Mouse (Mus musculus) regulatory T cell (primary cell): ENCODE data around the gene Pax3.

ENCODE experiments used
- in situ Hi-C: fragments of 300-600 bp; cut with MboI, MseI; formaldehyde crosslinking; loops from one replicate; pipeline ENCODE4 v1.15.1; 2025; ENCODE audit warnings: high pct_unique_total_duplicates

Pax3 gene

DNA sequence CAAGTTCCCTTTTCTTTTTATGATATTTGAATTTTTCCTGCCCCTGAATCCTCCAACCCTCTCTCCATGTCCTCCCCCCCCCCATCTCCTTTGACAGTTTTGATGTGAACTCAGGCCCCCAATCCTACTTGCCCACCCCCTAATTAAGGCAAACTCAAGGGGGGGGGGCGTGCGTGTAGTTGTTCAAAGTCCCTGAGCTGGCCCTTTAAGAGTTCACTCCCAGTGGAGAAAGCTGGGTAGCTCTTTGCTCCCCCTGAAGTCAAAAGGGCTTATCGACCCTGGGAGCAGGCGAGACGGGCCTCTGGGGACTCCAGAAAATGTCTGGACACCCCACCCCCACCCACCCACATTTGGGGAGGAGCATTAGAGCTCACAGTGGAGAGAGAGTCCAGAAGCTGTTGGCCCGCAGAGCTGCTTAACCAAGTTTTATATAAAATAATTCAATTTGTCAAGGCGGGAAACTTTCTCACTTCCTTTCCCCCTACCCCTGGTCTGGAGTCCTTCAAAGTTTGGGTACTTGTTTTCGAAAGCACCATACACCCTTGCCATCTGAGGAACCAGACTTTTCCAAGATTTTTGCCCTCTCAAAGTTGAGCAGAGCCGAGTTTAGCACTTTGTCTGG is 1.5 kb upstream of the Pax3 start:
- in situ Hi-C loops: no loop called here

DNA sequence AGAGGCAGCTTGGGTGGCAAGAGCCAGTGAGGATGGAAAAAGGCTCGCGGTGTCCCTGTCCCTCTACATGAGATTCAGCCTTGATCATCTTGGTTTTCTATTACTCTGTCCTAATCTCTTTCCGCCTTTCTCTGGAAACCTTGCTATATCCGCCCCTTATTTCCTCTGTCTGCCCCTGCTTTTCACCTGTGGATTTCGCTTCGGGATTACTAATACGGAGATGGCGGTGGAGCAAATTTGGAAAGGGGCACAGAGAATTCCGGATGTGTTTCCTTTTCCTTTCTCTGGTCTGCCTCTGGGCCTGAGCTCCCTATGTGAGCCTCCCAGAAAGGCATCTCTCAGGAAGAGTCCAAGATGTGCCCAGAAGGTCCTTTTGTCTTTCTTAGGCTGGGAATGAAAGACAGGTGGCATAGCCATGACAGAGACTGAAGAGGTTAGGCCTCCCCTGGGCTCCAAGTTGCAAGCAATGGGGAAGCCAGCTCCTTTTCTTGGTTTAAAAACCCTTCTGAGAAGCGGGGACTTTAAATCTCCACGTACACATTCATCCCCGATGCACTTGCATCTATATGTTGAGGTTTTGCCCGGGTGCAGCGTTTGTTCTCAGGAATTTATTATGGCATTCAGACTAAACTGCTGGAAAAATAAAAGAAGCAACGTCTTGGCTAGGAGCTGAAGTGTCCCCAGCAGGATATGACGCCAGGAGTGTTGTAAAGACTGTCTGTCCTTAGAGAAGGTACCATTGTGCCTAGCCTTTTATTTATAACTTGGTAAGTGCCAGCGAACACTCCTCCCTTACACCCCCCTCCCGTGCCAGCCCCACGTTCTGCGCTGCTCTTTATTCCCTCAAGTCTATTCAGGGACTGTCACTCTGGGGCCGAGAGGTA is 659 bp upstream of the Pax3 start:
- in situ Hi-C loops: no loop called here

DNA sequence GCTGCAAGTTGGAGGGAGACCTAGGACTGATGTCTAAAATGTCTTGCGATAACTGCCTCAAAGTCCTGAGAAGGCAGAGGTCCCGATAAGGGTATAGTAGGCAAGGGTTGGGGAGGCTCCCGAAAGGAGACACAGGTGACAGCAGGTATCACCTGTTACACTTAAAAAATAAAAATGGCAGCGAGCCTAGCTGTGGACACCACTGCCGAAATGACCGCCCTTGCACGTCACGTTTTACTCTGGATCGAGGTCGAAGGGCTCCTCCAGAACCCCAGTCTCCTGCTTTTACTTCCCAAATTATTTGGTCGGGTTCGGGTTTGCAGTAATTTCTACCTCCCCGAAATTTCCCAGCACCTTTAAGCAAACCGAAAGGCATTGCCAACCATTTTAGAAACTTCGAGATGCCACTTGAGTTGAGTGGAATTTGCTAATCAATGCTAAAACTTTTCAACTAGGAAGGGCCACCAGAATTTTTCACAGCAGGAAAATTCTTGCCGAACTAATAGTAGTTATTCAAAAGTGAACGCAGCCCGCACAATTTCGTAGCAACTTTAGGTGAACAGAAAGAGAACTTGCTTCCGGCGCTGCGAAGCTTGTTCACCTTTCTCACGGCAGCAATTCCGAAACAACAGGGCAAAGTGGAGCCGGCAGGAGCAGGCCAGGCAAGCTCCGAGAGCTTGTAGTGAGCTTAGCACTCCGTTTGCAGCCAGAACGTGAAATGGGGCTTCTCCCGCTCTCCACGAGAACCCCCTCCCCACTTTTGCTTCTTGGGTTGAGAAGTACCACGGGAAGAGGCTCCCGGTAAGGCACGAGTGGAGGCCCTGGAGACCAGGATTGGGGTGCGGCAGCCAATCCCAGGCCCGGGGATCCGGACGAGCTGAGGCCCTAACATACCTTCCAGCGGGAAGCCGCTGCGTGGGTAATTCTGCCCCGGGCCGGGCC is 892 bp downstream of the Pax3 start:
- in situ Hi-C loops: no loop called here

DNA sequence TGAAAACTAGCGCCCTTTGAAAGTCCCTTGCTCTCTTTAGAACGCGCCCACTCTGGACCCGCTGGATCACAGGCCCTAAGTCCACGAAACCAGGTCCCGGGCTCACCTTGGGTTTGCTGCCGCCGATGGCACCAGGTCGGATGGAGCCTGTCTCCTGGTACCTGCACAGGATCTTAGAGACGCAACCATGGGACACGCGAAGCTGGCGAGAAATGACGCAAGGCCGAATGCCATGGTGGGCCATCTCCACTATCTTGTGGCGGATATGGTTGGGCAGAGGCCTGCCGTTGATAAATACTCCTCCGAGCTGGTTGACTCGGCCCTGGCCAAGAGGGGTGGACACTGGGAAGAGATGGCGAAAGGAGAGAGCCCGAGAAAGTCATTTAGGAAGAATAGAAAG is 1.8 kb downstream of the Pax3 start:
- in situ Hi-C loops: no loop called here

DNA sequence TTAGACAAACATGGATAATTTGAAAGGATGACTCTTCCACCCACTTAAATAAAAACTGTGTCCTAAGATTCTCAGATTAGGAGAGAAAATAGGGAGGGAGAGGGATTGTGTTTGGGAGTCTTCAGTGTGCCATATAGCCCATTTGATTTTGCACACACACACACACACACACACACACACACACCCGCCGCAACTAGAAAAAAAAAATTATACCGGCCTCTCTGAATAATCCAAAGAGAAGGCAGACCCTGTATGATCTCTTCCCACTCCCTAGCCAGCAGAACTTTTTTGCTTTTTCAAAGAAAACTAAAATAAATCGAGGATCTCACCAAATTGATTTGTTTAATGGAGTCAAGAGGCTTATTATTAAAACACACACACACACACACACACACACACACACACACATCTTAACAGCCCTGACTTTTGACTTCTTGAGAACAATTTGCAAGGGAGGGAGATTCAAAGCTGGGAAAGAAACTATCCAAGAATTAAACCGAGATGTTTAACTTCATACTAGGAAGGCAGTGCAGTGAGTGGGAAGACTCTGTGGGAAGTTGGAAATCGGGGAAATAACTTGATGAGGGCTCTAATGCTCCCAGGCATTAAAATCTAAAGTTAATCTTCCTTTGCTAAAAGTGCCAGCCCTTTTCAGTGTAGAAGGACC is 2.4 kb downstream of the Pax3 start:
- in situ Hi-C loops: no loop called here

DNA sequence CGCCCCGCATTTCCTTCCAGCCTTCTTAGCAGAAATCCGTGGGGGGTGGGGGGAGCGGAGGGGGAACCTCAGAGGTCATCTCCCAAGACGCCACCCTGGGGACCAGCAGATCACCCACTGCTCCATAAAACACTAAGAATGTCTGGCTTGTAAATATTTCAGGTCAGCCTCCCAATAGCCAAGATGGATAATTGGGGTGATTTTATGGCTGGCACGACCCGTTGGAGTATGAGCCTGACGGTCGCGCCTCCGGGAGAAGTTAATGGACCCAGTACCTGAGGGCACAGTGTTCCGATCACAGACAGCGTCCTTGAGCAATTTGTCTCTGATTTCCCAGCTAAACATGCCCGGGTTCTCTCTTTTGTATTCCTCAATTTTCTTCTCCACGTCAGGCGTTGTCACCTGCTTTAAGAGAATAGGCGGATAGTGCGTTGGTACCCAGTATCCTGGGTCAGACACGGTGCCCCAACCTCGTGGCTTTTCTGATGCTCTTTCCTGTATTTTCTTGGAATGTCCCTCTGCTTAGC is 3.4 kb downstream of the Pax3 start:
- in situ Hi-C loops: no loop called here

DNA sequence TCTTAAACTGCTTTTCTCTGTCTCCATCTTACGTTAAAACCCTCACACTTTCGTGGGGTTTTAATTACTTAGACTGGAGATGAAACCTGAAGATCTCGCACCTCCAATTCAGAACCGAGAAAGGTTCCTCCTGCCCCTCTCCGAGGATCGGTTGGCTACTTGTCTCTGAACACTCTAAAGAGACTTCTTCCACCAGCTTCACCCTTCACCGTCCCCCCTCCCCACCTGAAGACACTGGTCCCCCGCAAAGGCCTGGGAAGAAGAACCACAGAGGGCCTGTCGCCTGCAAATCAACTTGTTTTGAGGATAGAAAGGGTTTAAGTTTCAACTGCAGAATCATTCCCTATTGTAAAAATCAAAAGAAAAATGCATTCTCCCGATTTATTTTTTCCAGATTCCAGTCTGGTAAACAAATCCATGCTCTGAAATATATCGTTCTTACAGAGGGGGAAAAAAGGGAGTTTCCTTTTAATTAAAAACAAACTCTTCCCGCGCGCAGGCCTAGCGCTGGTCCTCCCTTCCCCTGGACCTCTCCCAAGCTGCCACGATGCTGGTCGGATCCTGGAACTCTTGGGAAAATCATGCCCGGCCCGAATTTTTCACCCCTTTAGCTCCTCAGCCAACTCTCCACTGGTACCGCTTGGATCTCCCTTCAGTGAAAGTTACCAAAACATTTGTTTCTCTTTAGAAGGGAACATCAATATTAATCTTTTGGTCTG is 4.0 kb downstream of the Pax3 start:
- in situ Hi-C loops: no loop called here

DNA sequence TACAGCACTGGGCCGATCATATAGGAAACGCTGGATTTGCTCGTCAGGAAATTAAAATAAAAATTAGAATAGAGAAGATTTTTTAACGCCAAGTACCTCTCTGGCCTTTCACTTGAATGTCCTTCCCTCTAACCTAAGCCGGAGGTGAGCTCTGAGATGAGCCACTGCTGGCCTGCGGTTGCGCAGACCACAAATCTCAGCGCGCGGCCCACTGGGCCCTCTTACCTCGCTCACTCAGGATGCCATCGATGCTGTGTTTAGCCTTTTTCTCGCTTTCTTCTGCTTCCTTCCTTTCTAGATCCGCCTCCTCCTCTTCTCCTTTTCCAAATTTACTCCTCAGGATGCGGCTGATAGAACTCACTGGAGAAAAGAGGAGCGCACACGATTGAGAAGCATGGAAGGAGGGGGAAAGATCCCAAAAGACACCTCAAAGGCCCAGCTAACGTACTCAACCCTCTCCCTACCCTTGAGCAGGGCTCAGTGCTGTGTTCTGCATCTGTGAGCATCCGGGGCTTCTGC is 4.7 kb downstream of the Pax3 start:
- in situ Hi-C loops: no loop called here

DNA sequence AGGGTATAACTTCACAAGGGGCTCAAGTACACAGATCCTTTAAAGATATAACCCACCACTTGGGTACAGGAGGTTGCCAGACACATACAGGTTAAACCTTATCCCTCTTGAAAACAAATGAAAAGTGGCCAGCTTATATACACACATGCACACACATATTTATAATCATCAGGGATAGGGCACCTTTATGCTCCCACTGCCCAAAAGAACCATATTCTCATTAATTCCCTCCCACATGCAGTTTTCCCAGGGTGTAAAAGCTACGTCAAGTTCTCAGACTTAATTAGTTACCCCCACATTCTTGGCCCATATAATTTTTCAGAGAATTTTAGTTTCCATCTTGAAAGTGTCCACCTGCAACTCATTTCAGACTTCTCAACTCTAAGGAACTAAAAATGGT is 5.2 kb downstream of the Pax3 start:
- in situ Hi-C loops: no loop called here

DNA sequence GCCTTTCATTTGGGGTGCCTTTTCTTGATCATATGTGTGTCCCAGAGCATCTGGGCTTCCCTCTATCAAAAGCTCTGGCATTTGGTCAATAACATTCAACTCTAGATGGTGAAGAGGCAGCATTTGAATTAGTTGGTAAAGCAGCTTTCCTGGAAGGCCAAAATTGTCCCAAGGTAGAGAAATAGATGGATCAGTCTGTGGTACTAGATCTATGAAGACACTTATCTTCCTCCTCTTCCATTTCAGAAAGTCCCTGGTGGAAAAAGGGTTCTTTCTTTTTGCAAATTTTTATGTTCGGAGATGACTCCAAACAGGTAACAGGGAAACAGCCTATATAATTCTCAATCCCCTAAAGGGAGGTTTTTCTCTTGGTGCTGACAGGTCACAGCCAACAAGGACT is 5.6 kb downstream of the Pax3 start:
- in situ Hi-C loops: no loop called here

DNA sequence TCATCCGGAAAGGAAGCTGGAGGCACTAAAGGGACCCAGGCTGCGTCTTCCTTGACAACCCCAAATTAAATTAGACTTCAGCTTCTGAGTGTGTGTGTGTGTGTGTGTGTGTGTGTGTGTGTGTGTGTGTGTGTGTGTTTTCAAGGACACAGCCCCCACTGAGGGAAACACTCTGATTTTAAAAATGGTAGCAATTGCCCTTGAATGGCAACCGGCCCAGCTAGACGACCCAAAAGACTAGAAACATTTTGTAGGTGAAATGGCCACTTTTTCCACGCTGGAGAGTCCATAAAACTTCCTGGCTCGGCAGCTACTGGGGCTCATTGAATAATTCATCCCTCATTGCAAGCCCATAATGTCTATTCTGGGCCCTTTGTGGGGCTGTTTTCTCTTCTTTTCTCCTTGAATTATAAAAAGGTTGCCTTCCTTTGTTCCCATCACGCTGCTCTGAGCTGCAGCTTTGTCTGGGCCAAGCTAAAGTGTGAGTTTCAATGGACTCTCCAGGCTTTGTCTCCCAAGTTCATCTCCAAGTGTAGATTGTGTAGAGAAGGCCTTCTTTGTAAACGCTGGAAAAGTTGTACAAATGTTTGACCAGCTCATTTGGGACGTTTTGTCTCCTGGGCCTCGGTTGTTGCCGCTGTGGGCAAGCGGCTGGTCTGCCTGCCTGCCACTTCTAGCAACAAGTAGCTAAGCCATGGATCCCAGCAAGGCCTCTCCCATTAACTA is 6.4 kb downstream of the Pax3 start:
- in situ Hi-C loops: no loop called here

DNA sequence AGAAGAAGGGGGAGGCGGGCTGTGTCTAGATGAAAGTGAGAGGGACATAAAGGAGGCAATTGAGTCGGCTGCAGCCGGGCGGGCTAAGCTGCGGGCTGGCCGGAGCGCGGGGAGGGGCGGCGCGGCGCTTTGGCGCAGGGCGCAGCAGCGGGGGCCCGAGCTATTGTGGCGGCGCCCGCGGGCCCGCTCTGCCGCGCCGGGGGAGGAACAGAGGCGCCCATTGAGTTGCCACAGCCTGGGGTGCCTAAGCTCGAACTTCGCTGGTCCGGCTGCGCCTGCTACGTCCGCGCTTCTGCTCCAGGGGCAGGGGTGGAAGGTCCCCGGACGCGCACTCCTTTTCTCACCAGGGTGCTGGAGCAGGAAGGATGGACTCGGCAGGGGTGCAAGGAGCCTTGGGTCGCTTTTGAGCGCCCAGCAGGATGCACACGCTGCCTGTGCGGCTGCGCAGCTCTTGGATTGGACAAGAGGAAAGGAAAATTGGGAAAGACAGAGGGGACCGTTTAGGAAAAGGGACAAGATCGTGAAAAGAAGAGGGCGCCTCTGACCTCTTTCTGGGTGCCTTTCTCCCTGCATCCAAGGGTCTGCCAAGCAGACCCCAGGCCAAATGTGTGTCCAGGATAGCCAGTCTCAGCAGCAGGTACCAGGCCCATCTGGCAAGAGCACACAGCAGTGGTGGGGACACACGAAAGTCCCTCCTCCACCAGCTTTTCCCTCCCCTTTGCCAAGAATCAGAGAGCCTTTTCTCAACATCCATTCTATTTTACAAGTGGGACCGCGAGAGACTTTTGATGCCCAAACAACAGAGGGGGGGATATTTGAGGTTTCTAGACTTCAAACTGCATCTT is 7.2 kb downstream of the Pax3 start:
- in situ Hi-C loops: no loop called here

DNA sequence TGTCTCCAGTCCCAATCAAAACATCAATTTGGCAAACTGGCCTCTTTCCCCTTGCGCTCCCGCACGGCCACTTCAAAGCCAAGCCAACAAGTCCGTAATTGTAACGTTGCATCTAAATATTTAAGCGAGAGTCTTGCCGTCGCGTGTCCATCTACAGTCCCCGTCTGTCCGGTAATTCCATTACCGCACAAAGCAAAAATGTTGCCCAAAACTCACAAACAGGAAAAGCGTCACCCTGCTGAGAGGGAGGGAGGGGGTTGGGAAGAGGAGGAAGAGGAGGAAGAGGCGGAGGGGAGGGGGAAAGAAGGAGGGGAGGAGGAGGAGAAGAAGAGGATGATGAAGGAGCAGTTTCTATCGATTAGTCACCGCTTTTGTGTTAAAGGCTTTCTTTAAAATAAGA is 7.9 kb downstream of the Pax3 start:
- in situ Hi-C loops: no loop called here

DNA sequence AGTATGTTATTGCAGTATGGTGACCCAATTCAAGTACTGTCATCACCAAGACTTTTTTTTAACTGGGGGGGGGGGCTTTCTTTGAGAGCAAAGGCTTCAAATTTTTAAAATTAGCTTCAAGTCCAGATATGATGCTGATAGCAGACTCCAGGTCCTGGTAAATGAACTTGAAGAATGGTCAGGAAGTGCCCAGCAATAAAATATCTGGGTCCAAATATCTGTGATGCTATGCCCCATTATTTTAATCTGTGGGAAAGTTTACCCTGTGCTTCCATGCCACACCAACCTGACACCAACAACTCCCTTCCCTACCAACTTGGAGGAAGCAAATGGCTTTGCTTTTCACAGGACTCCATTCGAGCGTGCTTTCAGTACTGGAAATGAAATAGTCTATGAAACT is 8.6 kb downstream of the Pax3 start:
- in situ Hi-C loops: no loop called here

DNA sequence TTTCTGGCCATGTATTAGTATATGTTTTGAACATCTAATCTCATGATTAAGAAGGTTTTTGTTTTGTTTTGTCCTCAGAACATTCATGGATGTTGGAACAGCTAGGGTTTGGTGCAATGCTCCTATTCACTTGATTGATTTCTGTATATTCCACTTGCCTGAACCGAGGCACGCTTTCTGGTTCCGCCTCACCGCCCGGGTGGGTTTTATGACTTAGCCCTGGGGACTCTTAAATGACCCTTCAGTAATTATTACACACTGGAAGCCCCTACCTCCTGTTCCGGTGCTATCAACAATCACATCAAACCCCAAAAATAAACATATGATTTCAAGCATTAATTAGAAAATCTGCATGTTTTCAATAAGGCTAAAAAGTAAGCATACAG is 9.2 kb downstream of the Pax3 start:
- in situ Hi-C loops: no loop called here

DNA sequence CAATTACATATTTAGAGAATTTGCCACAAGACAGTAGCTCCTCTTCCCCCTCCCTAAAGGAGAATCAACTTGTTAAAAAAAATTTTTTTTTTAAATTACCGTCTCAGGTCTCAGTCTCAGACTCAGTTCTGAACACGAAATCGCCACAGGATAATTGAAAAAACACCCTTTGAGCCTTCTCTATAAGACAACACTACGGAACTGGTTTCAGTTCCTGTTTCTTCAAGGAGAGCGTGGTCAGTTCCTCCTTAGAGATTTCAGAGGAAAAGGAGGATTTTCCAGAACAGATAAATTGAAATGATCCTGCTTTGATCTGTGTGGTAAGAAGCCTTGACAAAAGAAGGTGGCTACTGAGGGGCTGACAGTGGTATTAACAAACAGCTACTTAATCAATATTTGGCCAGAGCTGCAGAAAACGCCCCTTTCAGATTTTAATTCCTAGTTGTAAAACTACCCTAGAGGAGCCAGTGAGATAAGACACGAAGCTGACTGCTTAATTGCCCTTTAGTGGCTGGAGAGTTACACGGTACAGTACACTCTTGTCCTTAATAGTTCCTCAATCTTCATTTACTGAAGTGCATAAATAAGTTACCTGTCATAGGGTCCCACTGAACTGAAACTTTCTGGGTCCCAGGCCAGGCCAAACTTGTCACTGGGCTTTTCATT is 9.7 kb downstream of the Pax3 start:
- in situ Hi-C loops: no loop called here

DNA sequence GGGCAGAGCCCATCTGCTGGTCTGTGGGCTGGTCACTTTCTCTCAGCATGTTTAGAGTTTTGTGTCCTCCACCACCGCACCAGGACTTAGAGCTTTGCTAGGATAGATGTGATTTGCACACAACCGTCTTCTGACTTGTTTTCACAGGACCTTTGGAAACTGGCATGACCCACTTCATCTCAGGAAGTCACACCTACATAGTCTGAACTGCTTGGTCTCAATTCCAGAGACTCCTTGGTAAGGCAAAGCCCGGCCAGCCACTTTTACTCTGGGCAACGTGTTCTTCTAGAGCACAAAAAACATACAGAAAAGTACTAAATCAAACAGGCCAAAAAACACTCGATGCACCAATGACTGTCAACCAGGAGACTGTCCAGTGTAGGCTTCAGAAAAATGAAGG is 14.0 kb downstream of the Pax3 start:
- in situ Hi-C loops: no loop called here

DNA sequence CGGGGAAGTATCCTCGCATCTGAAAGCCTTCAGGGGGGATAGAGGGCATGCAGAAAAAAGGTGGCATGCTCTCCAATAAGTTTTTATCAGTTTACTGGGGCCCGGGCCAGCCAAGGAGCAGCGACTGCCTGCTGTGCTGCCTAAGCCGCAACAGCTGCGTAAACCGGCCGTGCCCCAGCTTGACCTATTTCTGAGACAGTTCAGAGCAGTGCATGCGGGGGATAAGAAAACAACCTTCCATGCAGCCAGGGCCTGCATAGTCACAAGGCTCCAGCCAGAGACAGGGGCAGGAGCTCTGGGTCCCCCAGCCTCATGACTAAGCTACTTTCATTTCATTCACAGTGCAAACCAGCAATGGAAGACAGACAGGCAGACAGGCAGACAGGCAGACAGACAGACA is 15.1 kb downstream of the Pax3 start:
- in situ Hi-C loops: no loop called here
